Mouse (Mus musculus): ENCODE data around the gene C8b. TPM values are rescaled to one million over a fixed set of nuclear protein-coding genes. Genes with fewer than 3 reads are reported as not detected.

Gene C8b
- 0.15 TPM in 1 of 2 replicates, not detected in the other for polyA plus RNA-seq (2012; rRNA removed)

GRCm38 (mm10) chr4:104766065-104766464 is at the start of gene C8b:
TSS of gene C8b (plus strand) at chr4:104766317.
- Histone ChIP-seq H3K4me3 (ENCODE audit: control insufficient read depth, insufficient read depth, low read length) (no peak within 1 kb of the TSS), H3K27me3 (ENCODE audit: control insufficient read depth, insufficient read depth, low read length) (no peaks in the 10 kb centered on the region), H3K4me1 (replicated peaks; ENCODE audit: control insufficient read depth, insufficient read depth, low read length) (no peaks in the 10 kb centered on the region), H3K27ac (ENCODE audit: control insufficient read depth, insufficient read depth, low read length) (no peak within 1 kb of the TSS), H3K36me3 (ENCODE audit: control insufficient read depth, insufficient read depth, low read length) (no peaks in the 10 kb centered on the region)
- no peak for DNase-seq
- TF ChIP-seq CTCF (IDR thresholded peaks at IDR 0.05; ENCODE audit: borderline replicate concordance, control insufficient read depth, extremely low read depth, insufficient read depth, low read length, poor library complexity) (no peak), POLR2A (IDR thresholded peaks at IDR 0.05; ENCODE audit: control insufficient read depth, extremely low read depth, insufficient read depth, low read length, poor library complexity) (no peak)
- WGBS = 93% methylated on average over 8 of the region's 8 CpGs

- no peak for DNase-seq
- Histone ChIP-seq H3K36me3 (ENCODE audit: control insufficient read depth, insufficient read depth, low read length) (no peaks in the 10 kb centered on the region), H3K27me3 (ENCODE audit: control insufficient read depth, insufficient read depth, low read length) (no peaks in the 10 kb centered on the region), H3K4me3 (ENCODE audit: control insufficient read depth, insufficient read depth, low read length) (no peak overlapping the region), H3K27ac (ENCODE audit: control insufficient read depth, insufficient read depth, low read length) (no peak overlapping the region), H3K4me1 (replicated peaks; ENCODE audit: control insufficient read depth, insufficient read depth, low read length) (no peaks in the 10 kb centered on the region)
- WGBS = 92% methylated on average over 1 of the region's 1 CpGs
- TF ChIP-seq POLR2A (IDR thresholded peaks at IDR 0.05; ENCODE audit: control insufficient read depth, extremely low read depth, insufficient read depth, low read length, poor library complexity) (no peak), CTCF (IDR thresholded peaks at IDR 0.05; ENCODE audit: borderline replicate concordance, control insufficient read depth, extremely low read depth, insufficient read depth, low read length, poor library complexity) (no peak)
Measured at GRCm38 (mm10) chr4:104716506-104716905, 49.6 kb upstream of the C8b start.

GRCm38 (mm10) chr4:104718973-104719795 is 46.9 kb upstream of the C8b start:
- H3K4me3 ChIP-seq (ENCODE audit: control insufficient read depth, insufficient read depth, low read length) = no peak overlapping the region
- no peaks in the 10 kb centered on the region for H3K27me3 ChIP-seq (ENCODE audit: control insufficient read depth, insufficient read depth, low read length)
- no peak for TF ChIP-seq CTCF (IDR thresholded peaks at IDR 0.05; ENCODE audit: borderline replicate concordance, control insufficient read depth, extremely low read depth, insufficient read depth, low read length, poor library complexity)
- no peak for TF ChIP-seq POLR2A (IDR thresholded peaks at IDR 0.05; ENCODE audit: control insufficient read depth, extremely low read depth, insufficient read depth, low read length, poor library complexity)
- no peak for DNase-seq
- no peaks in the 10 kb centered on the region for H3K36me3 ChIP-seq (ENCODE audit: control insufficient read depth, insufficient read depth, low read length)
- H3K27ac ChIP-seq (ENCODE audit: control insufficient read depth, insufficient read depth, low read length) = no peak overlapping the region
- no peaks in the 10 kb centered on the region for H3K4me1 ChIP-seq (replicated peaks; ENCODE audit: control insufficient read depth, insufficient read depth, low read length)
- WGBS = 85% methylated on average over 13 of the region's 13 CpGs

GRCm38 (mm10) chr4:104723527-104724045 is 42.5 kb upstream of the C8b start:
- no peak overlapping the region for H3K4me3 ChIP-seq (ENCODE audit: control insufficient read depth, insufficient read depth, low read length)
- no peak overlapping the region for H3K27ac ChIP-seq (ENCODE audit: control insufficient read depth, insufficient read depth, low read length)
- WGBS = 93% methylated on average over 6 of the region's 6 CpGs
- H3K4me1 ChIP-seq (replicated peaks; ENCODE audit: control insufficient read depth, insufficient read depth, low read length) = no peaks in the 10 kb centered on the region
- H3K27me3 ChIP-seq (ENCODE audit: control insufficient read depth, insufficient read depth, low read length) = no peaks in the 10 kb centered on the region
- TF ChIP-seq POLR2A (IDR thresholded peaks at IDR 0.05; ENCODE audit: control insufficient read depth, extremely low read depth, insufficient read depth, low read length, poor library complexity) (no peak), CTCF (IDR thresholded peaks at IDR 0.05; ENCODE audit: borderline replicate concordance, control insufficient read depth, extremely low read depth, insufficient read depth, low read length, poor library complexity) (no peak)
- H3K36me3 ChIP-seq (ENCODE audit: control insufficient read depth, insufficient read depth, low read length) = no peaks in the 10 kb centered on the region
- no peak for DNase-seq

- WGBS = 80% methylated on average over 5 of the region's 5 CpGs
- no peak for DNase-seq
Measured at GRCm38 (mm10) chr4:104724258-104724657, 41.9 kb upstream of the C8b start.

GRCm38 (mm10) chr4:104725673-104726072 is 40.4 kb upstream of the C8b start:
- Histone ChIP-seq H3K4me3 (ENCODE audit: control insufficient read depth, insufficient read depth, low read length) (no peak overlapping the region), H3K4me1 (replicated peaks; ENCODE audit: control insufficient read depth, insufficient read depth, low read length) (no peaks in the 10 kb centered on the region), H3K36me3 (ENCODE audit: control insufficient read depth, insufficient read depth, low read length) (no peaks in the 10 kb centered on the region), H3K27me3 (ENCODE audit: control insufficient read depth, insufficient read depth, low read length) (no peaks in the 10 kb centered on the region), H3K27ac (ENCODE audit: control insufficient read depth, insufficient read depth, low read length) (no peak overlapping the region)
- WGBS = 61% methylated on average over 3 of the region's 3 CpGs
- TF ChIP-seq CTCF (IDR thresholded peaks at IDR 0.05; ENCODE audit: borderline replicate concordance, control insufficient read depth, extremely low read depth, insufficient read depth, low read length, poor library complexity) = no peak
- no peak for TF ChIP-seq POLR2A (IDR thresholded peaks at IDR 0.05; ENCODE audit: control insufficient read depth, extremely low read depth, insufficient read depth, low read length, poor library complexity)
- DNase-seq = no peak

More at GRCm38 (mm10) chr4:104724258-104724657, 41.9 kb upstream of the C8b start:
- Histone ChIP-seq H3K27ac (ENCODE audit: control insufficient read depth, insufficient read depth, low read length) (no peak overlapping the region), H3K4me1 (replicated peaks; ENCODE audit: control insufficient read depth, insufficient read depth, low read length) (no peaks in the 10 kb centered on the region), H3K27me3 (ENCODE audit: control insufficient read depth, insufficient read depth, low read length) (no peaks in the 10 kb centered on the region), H3K36me3 (ENCODE audit: control insufficient read depth, insufficient read depth, low read length) (no peaks in the 10 kb centered on the region), H3K4me3 (ENCODE audit: control insufficient read depth, insufficient read depth, low read length) (no peak overlapping the region)
- TF ChIP-seq CTCF (IDR thresholded peaks at IDR 0.05; ENCODE audit: borderline replicate concordance, control insufficient read depth, extremely low read depth, insufficient read depth, low read length, poor library complexity) (no peak), POLR2A (IDR thresholded peaks at IDR 0.05; ENCODE audit: control insufficient read depth, extremely low read depth, insufficient read depth, low read length, poor library complexity) (no peak)

All from thymus, adult 2 months (tissue).